Mouse (Mus musculus): ENCODE measurements around the gene Naxd.
A peak's percentile ranks its signal among the peaks of the same experiment; 100 is the strongest.
"Not testable (repeated sequence)": the region's sequence is repeated elsewhere in the genome, so short reads cannot be mapped to it uniquely, and the experiment has no call there.

The Naxd gene

GRCm38 (mm10) chr8:11510971-11511370 is 13.7 kb downstream of the Naxd start:
- no peak for DNase-seq (ENCODE audit: low read depth in 2 of 2, low spot score in 2 of 2)

- no peak for DNase-seq (ENCODE audit: low read depth in 2 of 2, low spot score in 2 of 2)
Observed at GRCm38 (mm10) chr8:11512711-11513110, 15.4 kb downstream of the Naxd start.

- no peak for DNase-seq (ENCODE audit: low read depth in 2 of 2, low spot score in 2 of 2)
Observed at GRCm38 (mm10) chr8:11513247-11513646, 15.9 kb downstream of the Naxd start.

GRCm38 (mm10) chr8:11516292-11516691 is 19.0 kb downstream of the Naxd start:
- no peak for DNase-seq (ENCODE audit: low read depth in 2 of 2, low spot score in 2 of 2)

- DNase-seq (ENCODE audit: low read depth in 2 of 2, low spot score in 2 of 2), result no peak
Observed at GRCm38 (mm10) chr8:11517366-11518055, 20.2 kb downstream of the Naxd start.

GRCm38 (mm10) chr8:11518056-11518396 is 20.7 kb downstream of the Naxd start:
- no peak for DNase-seq (ENCODE audit: low read depth in 2 of 2, low spot score in 2 of 2)

- DNase-seq (ENCODE audit: low read depth in 2 of 2, low spot score in 2 of 2), result no peak
Observed at GRCm38 (mm10) chr8:11518676-11519075, 21.4 kb downstream of the Naxd start.

GRCm38 (mm10) chr8:11523331-11523730 is 26.0 kb downstream of the Naxd start:
- DNase-seq (ENCODE audit: low read depth in 2 of 2, low spot score in 2 of 2), result no peak

- DNase-seq (ENCODE audit: low read depth in 2 of 2, low spot score in 2 of 2), result no peak
Observed at GRCm38 (mm10) chr8:11530155-11530770, 33.0 kb downstream of the Naxd start.

GRCm38 (mm10) chr8:11530849-11531248 is 33.5 kb downstream of the Naxd start:
- DNase-seq (ENCODE audit: low read depth in 2 of 2, low spot score in 2 of 2), result no peak

- DNase-seq (ENCODE audit: low read depth in 2 of 2, low spot score in 2 of 2), result no peak
Observed at GRCm38 (mm10) chr8:11534494-11534893, 37.2 kb downstream of the Naxd start.

GRCm38 (mm10) chr8:11539049-11539448 is 41.7 kb downstream of the Naxd start:
- no peak for DNase-seq (ENCODE audit: low read depth in 2 of 2, low spot score in 2 of 2)

- DNase-seq (ENCODE audit: low read depth in 2 of 2, low spot score in 2 of 2), result no peak
Observed at GRCm38 (mm10) chr8:11540182-11540581, 42.9 kb downstream of the Naxd start.

- DNase-seq (ENCODE audit: low read depth in 2 of 2, low spot score in 2 of 2), result no peak
Observed at GRCm38 (mm10) chr8:11542031-11542430, 44.7 kb downstream of the Naxd start.

- no peak for DNase-seq (ENCODE audit: low read depth in 2 of 2, low spot score in 2 of 2)
Observed at GRCm38 (mm10) chr8:11542866-11543265, 45.6 kb downstream of the Naxd start.

- DNase-seq (ENCODE audit: low read depth in 2 of 2, low spot score in 2 of 2), result peak; percentile 74 to 81
Observed at GRCm38 (mm10) chr8:11544386-11544785, 47.1 kb downstream of the Naxd start.

GRCm38 (mm10) chr8:11547063-11547462 is 49.8 kb downstream of the Naxd start:
- no peak for DNase-seq (ENCODE audit: low read depth in 2 of 2, low spot score in 2 of 2)

GRCm38 (mm10) chr8:11549706-11550105 is 52.4 kb downstream of the Naxd start:
- peak; percentile 26 to 59 for DNase-seq (ENCODE audit: low read depth in 2 of 2, low spot score in 2 of 2)

- peak; percentile 84 to 92 for DNase-seq (ENCODE audit: low read depth in 2 of 2, low spot score in 2 of 2)
Observed at GRCm38 (mm10) chr8:11550281-11550948, 53.1 kb downstream of the Naxd start, which contains the start of gene Cars2. Gene Cars2, minus strand, starts transcription at chr8:11550783.

- not testable (repeated sequence) for DNase-seq (ENCODE audit: low read depth in 2 of 2, low spot score in 2 of 2)
Observed at GRCm38 (mm10) chr8:11551497-11551896, 54.2 kb downstream of the Naxd start.

- no peak for DNase-seq (ENCODE audit: low read depth in 2 of 2, low spot score in 2 of 2)
Observed at GRCm38 (mm10) chr8:11552390-11552789, 55.1 kb downstream of the Naxd start.
